Comparison of ENCODE assay signal across 25 mouse cellular contexts in genomic region chr5:139402106-139402505, GRCm38 (mm10). TPM values are rescaled to one million over a fixed set of nuclear protein-coding genes. Genes with fewer than 3 reads are reported as not detected.
"Had no signal": no experiment of that assay in that cellular context is flagged by ENCODE, and none has a peak within 500 bp of the region (broad histone marks: within the 10 kb centered on the region; RNA-seq: fewer than 3 reads in every experiment).

No protein-coding gene starts in this region.

- H3K27me3 ChIP-seq: midbrain, embryonic 13.5 days; midbrain, embryonic 15.5 days; neural tube, embryonic 13.5 days; neural tube, embryonic 15.5 days had no signal

- H3K9ac ChIP-seq: liver, embryonic 14.5 days; lung, embryonic 14.5 days; midbrain, embryonic 13.5 days; midbrain, embryonic 15.5 days; neural tube, embryonic 13.5 days; neural tube, embryonic 15.5 days had no signal

- H3K9me3 ChIP-seq: midbrain, embryonic 13.5 days; midbrain, embryonic 15.5 days; neural tube, embryonic 13.5 days; neural tube, embryonic 15.5 days had no signal

- H3K36me3 ChIP-seq: midbrain, embryonic 13.5 days; midbrain, embryonic 15.5 days; neural tube, embryonic 13.5 days; neural tube, embryonic 15.5 days had no signal

- DNase-seq: lung, adult 18-20 months; lung, embryonic 14.5 days; lung, postnatal 10 days; lung, postnatal 4 days; retina, postnatal 1 day; right cerebral cortex, adult 18-20 months; right cerebral cortex, postnatal 25 days; right cerebral cortex, postnatal 4 days; spleen, adult 18-20 months; thymus, adult 18-20 months; thymus, postnatal 14 days; thymus, postnatal 4 days had no signal

- H3K4me3 ChIP-seq: midbrain, embryonic 13.5 days; midbrain, embryonic 15.5 days; myocyte; neural tube, embryonic 13.5 days; neural tube, embryonic 15.5 days had no signal

- H3K27ac ChIP-seq: liver, embryonic 14.5 days; midbrain, embryonic 13.5 days; midbrain, embryonic 15.5 days; neural tube, embryonic 13.5 days; neural tube, embryonic 15.5 days had no signal

- ATAC-seq: midbrain, embryonic 13.5 days; midbrain, embryonic 15.5 days had no signal

- H3K4me2 ChIP-seq: lung, embryonic 14.5 days; midbrain, embryonic 11.5 days; midbrain, embryonic 13.5 days; midbrain, embryonic 15.5 days; neural tube, embryonic 13.5 days; neural tube, embryonic 15.5 days had no signal

RNA-seq across cellular contexts. Expression of gene C130050O18Rik, which starts 3.0 kb away (rescaled TPM):
- total RNA-seq: megakaryocyte-erythroid progenitor cell, adult 5-6 weeks had no signal

RNA-seq across cellular contexts. Expression of gene Gper1, which starts 20.8 kb away (rescaled TPM):
- total RNA-seq: megakaryocyte-erythroid progenitor cell, adult 5-6 weeks had no signal

RNA-seq across cellular contexts. Expression of gene Cyp2w1, which starts 49.7 kb away (rescaled TPM):
- total RNA-seq: megakaryocyte, adult 5-6 weeks; megakaryocyte-erythroid progenitor cell, adult 5-6 weeks had no signal
- polyA plus RNA-seq: lung, embryonic 14.5 days; midbrain, embryonic 11.5 days; midbrain, embryonic 13.5 days; myocyte; neural tube, embryonic 11.5 days; neural tube, embryonic 13.5 days; neural tube, embryonic 15.5 days; testis, adult 2 months; thymus, postnatal 0 days; urinary bladder, adult 2 months had no signal
